Mouse (Mus musculus) embryonic facial prominence, embryonic 10.5 days (tissue): ENCODE data around the gene Caprin1. TPM values are rescaled to one million over a fixed set of nuclear protein-coding genes. Genes with fewer than 3 reads are reported as not detected.

Source experiments
- microRNA-seq: library from miRNA; unstranded; fragments of <30 nt; microRNA quantifications from one replicate; pipeline ENCODE4, GENCODE M21; 2017
- polyA plus RNA-seq: library from polyadenylated mRNA; unstranded; fragments of >200 nt; fragmentation: Nextera tagmentation; extraction: Ambion mirVana; gene quantifications from 2 replicates; pipeline ENCODE4 v1.2.1, GENCODE M21; 2016

The Caprin1 gene
- polyA plus RNA-seq, 1 experiment from 2014 or later: 533 TPM

Small RNA genes lying within 50 kb of the gene (microRNA-seq; reads per million reads assigned to microRNA genes)
- not detected for gene Gm22757
- gene Gm22761: not detected

Other genes starting within 250 kb of the Caprin1 start
- 9.9 and 13.1 TPM in 2 replicates for gene Abtb2, start 231.3 kb downstream of the Caprin1 start, polyA plus RNA-seq
- 31.5 and 35.4 TPM in 2 replicates for gene Nat10, start 36.4 kb downstream of the Caprin1 start, polyA plus RNA-seq
- gene Lmo2, start 160.3 kb upstream of the Caprin1 start, polyA plus RNA-seq: 13.7 and 15.7 TPM in 2 replicates
- 44.4 and 44.9 TPM in 2 replicates for gene Fbxo3, start 230.1 kb upstream of the Caprin1 start, polyA plus RNA-seq
- gene 4931422A03Rik, start 230.7 kb upstream of the Caprin1 start, polyA plus RNA-seq: 1.1 and 1.6 TPM in 2 replicates